Mouse (Mus musculus) brown adipose tissue, adult 24 weeks (tissue): ENCODE measurements around the gene Nisch. TPM values are rescaled to one million over a fixed set of nuclear protein-coding genes. Genes with fewer than 3 reads are reported as not detected.

ENCODE experiments used
- H3K27ac ChIP-seq: fragments of 200-500 bp; replicated peaks from 2 replicates; pipeline ENCODE4 v1.5.1; 2012; ENCODE audit warnings: low read depth, mild to moderate bottlenecking, low read length
- H3K4me1 ChIP-seq: fragments of 200-500 bp; 2 replicates; pipeline ENCODE4 v1.6.1; 2012; ENCODE audit warnings: low read length, mixed read lengths; ENCODE audit not compliant: control insufficient read depth, insufficient read depth, insufficient read length
- H3K4me3 ChIP-seq: fragments of 200-500 bp; 2 replicates; pipeline ENCODE4 v1.5.1; 2012; ENCODE audit warnings: low read depth, mild to moderate bottlenecking, low read length, moderate library complexity; ENCODE audit not compliant: insufficient read depth
- polyA plus RNA-seq: library from polyadenylated mRNA; stranded (reverse); fragments of >200 nt; gene quantifications from 2 replicates; pipeline ENCODE4 v1.2.4, GENCODE M21; 2012; ENCODE audit not compliant: missing spikeins, insufficient read depth, insufficient read length

Gene Nisch
- polyA plus RNA-seq, 1 experiment: 84.5 TPM

GRCm38 (mm10) chr14:31206472-31206981 lies 10.2 kb downstream of the Nisch start:
- H3K4me3 ChIP-seq: peak overlapping the region; percentile 86
- peaks cover 9% of the 10 kb centered on the region; the same call in 1 of the 2 replicates for H3K4me1 ChIP-seq

GRCm38 (mm10) chr14:31205562-31206467 lies 10.9 kb downstream of the Nisch start:
- Histone ChIP-seq H3K27ac (peak overlapping the region; percentile 78), H3K4me3 (peak overlapping the region; percentile 86), H3K4me1 (peaks cover 9% of the 10 kb centered on the region; the same call in 1 of the 2 replicates)

More at GRCm38 (mm10) chr14:31206472-31206981, 10.2 kb downstream of the Nisch start:
- peak overlapping the region; percentile 81 for H3K27ac ChIP-seq

- Histone ChIP-seq H3K4me1 (peaks cover 9% of the 10 kb centered on the region; the same call in 1 of the 2 replicates), H3K4me3 (peak overlapping the region; percentile 86), H3K27ac (peak overlapping the region; percentile 78)
These were observed 11.5 kb downstream of the Nisch start for GRCm38 (mm10) chr14:31205244-31205561.

- Histone ChIP-seq H3K27ac (peak overlapping the region; percentile 78; the same call in 1 of the 2 replicates), H3K4me3 (peak overlapping the region; percentile 86), H3K4me1 (peaks cover 9% of the 10 kb centered on the region; the same call in 1 of the 2 replicates)
These were observed 11.9 kb downstream of the Nisch start for GRCm38 (mm10) chr14:31204844-31205243.

GRCm38 (mm10) chr14:31200038-31200437 lies 16.7 kb downstream of the Nisch start:
- no peak overlapping the region for H3K4me3 ChIP-seq
- H3K4me1 ChIP-seq: peaks cover 14% of the 10 kb centered on the region
- H3K27ac ChIP-seq: no peak overlapping the region

- Histone ChIP-seq H3K4me3 (no peak overlapping the region), H3K27ac (no peak overlapping the region), H3K4me1 (peaks cover 15% of the 10 kb centered on the region)
These were observed 17.1 kb downstream of the Nisch start for GRCm38 (mm10) chr14:31199599-31199998.

- H3K27ac ChIP-seq: no peak overlapping the region; the same call in 1 of the 2 replicates
- no peak overlapping the region for H3K4me3 ChIP-seq
- H3K4me1 ChIP-seq: peaks cover 15% of the 10 kb centered on the region
These were observed 18.9 kb downstream of the Nisch start for GRCm38 (mm10) chr14:31197547-31198516.

GRCm38 (mm10) chr14:31195968-31196367 lies 20.8 kb downstream of the Nisch start:
- Histone ChIP-seq H3K27ac (no peak overlapping the region), H3K4me3 (no peak overlapping the region), H3K4me1 (peaks cover 15% of the 10 kb centered on the region)

- Histone ChIP-seq H3K27ac (peak overlapping the region; percentile 76), H3K4me1 (peaks cover 15% of the 10 kb centered on the region), H3K4me3 (no peak overlapping the region)
These were observed 21.2 kb downstream of the Nisch start for GRCm38 (mm10) chr14:31195521-31195920.

- Histone ChIP-seq H3K27ac (peak overlapping the region; percentile 76), H3K4me3 (no peak overlapping the region), H3K4me1 (peaks cover 15% of the 10 kb centered on the region)
These were observed 21.7 kb downstream of the Nisch start for GRCm38 (mm10) chr14:31194891-31195513.

- Histone ChIP-seq H3K27ac (no peak overlapping the region), H3K4me3 (no peak overlapping the region), H3K4me1 (peaks cover 15% of the 10 kb centered on the region)
These were observed 22.3 kb downstream of the Nisch start for GRCm38 (mm10) chr14:31194441-31194840.

GRCm38 (mm10) chr14:31193791-31194190 lies 23.0 kb downstream of the Nisch start:
- H3K4me1 ChIP-seq: peaks cover 15% of the 10 kb centered on the region
- H3K27ac ChIP-seq: no peak overlapping the region
- H3K4me3 ChIP-seq: no peak overlapping the region

- no peak overlapping the region for H3K27ac ChIP-seq
- H3K4me1 ChIP-seq: peaks cover 9% of the 10 kb centered on the region
- H3K4me3 ChIP-seq: no peak overlapping the region
These were observed 24.8 kb downstream of the Nisch start for GRCm38 (mm10) chr14:31191936-31192335.

- Histone ChIP-seq H3K4me3 (no peak overlapping the region), H3K4me1 (no peaks in the 10 kb centered on the region; the same call in 1 of the 2 replicates), H3K27ac (peak overlapping the region; percentile 81)
These were observed 27.4 kb downstream of the Nisch start for GRCm38 (mm10) chr14:31189348-31189747.
